Mouse (Mus musculus) kidney, adult 8-10 months (tissue): ENCODE measurements around the gene Fgf11.

Source experiments
- DNase-seq, 2 experiments: peaks; one replicate each; pipeline ENCODE4 v3.0.0; 2022

The Fgf11 gene

GRCm38 (mm10) chr11:69778985-69779384, 22.7 kb downstream of the Fgf11 start:
- DNase-seq = no peak

- DNase-seq = no peak
These were observed 23.2 kb downstream of the Fgf11 start for GRCm38 (mm10) chr11:69778258-69778982.

- no peak for DNase-seq
These were observed 24.0 kb downstream of the Fgf11 start for GRCm38 (mm10) chr11:69777504-69778257.

- DNase-seq = no peak
These were observed 25.2 kb downstream of the Fgf11 start for GRCm38 (mm10) chr11:69776488-69776887.

- no peak for DNase-seq
These were observed 25.9 kb downstream of the Fgf11 start for GRCm38 (mm10) chr11:69775716-69776115.

GRCm38 (mm10) chr11:69774961-69775360, 26.7 kb downstream of the Fgf11 start:
- DNase-seq = no peak

- DNase-seq = peak in 1 of 2 experiments; percentile 24
These were observed 34.1 kb downstream of the Fgf11 start for GRCm38 (mm10) chr11:69767625-69767909.

- peak in 1 of 2 experiments; percentile 16 for DNase-seq
These were observed 34.6 kb downstream of the Fgf11 start for GRCm38 (mm10) chr11:69766872-69767624.

GRCm38 (mm10) chr11:69766126-69766609, 35.5 kb downstream of the Fgf11 start:
- peak; percentile 58 to 66 for DNase-seq

GRCm38 (mm10) chr11:69765221-69766125, 36.2 kb downstream of the Fgf11 start, which contains the start of gene Zbtb4:
Gene Zbtb4, plus strand, starts transcription at chr11:69765912.
- DNase-seq = peak; percentile 21 to 27

GRCm38 (mm10) chr11:69763551-69763950, 38.1 kb downstream of the Fgf11 start:
- no peak for DNase-seq

GRCm38 (mm10) chr11:69761868-69762267, 39.8 kb downstream of the Fgf11 start, which contains the start of gene Slc35g3:
Gene Slc35g3, minus strand, starts transcription at chr11:69761968.
- no peak for DNase-seq

- no peak for DNase-seq
These were observed 40.8 kb downstream of the Fgf11 start for GRCm38 (mm10) chr11:69760901-69761200.

GRCm38 (mm10) chr11:69760160-69760900, 41.3 kb downstream of the Fgf11 start:
- no peak for DNase-seq

- peak; percentile 91 to 94 for DNase-seq
These were observed 42.5 kb downstream of the Fgf11 start for GRCm38 (mm10) chr11:69758971-69759721.

GRCm38 (mm10) chr11:69758478-69758970, 43.1 kb downstream of the Fgf11 start, which contains the start of gene Polr2a:
Gene Polr2a, minus strand, starts transcription at chr11:69758637.
- peak; percentile 96 for DNase-seq

- peak; percentile 95 to 96 for DNase-seq
These were observed 43.6 kb downstream of the Fgf11 start for GRCm38 (mm10) chr11:69758090-69758456.

- no peak for DNase-seq
These were observed 44.2 kb downstream of the Fgf11 start for GRCm38 (mm10) chr11:69757303-69758089.

GRCm38 (mm10) chr11:69754701-69755100, 47.0 kb downstream of the Fgf11 start:
- DNase-seq = peak in 1 of 2 experiments; percentile 36

GRCm38 (mm10) chr11:69754233-69754632, 47.4 kb downstream of the Fgf11 start:
- no peak for DNase-seq
